Mouse (Mus musculus) forebrain, postnatal 0 days (tissue): ENCODE measurements around the gene Tbc1d30. TPM values are rescaled to one million over a fixed set of nuclear protein-coding genes. Genes with fewer than 3 reads are reported as not detected.

Experiments used
- ATAC-seq: fragments of 200-750 bp; cut with Nextera tagmentation; 2 replicates; pipeline ENCODE4 v1.8.0; 2017; ENCODE audit warnings: mild to moderate bottlenecking, moderate library complexity
- DNase-seq: peaks from one replicate; pipeline ENCODE4 v3.0.0-alpha.2; 2015
- H3K27ac ChIP-seq: fragments of 300-500 bp; sonication (generic); 2 replicates; pipeline ENCODE4 v1.5.1; 2014; ENCODE audit warnings: low read depth, mild to moderate bottlenecking, antibody characterized with exemption, low read length, moderate library complexity, mixed read lengths
- H3K27me3 ChIP-seq: fragments of 300-500 bp; sonication (generic); 2 replicates; pipeline ENCODE4 v1.6.1; 2014; ENCODE audit warnings: mild to moderate bottlenecking, low read length, mixed read lengths; ENCODE audit not compliant: insufficient read depth
- H3K36me3 ChIP-seq: fragments of 300-500 bp; sonication (generic); 2 replicates; pipeline ENCODE4 v1.6.1; 2014; ENCODE audit warnings: mild to moderate bottlenecking, moderate library complexity; ENCODE audit not compliant: insufficient read depth
- H3K4me1 ChIP-seq: fragments of 300-500 bp; sonication (generic); 2 replicates; pipeline ENCODE4 v1.6.1; 2014; ENCODE audit warnings: antibody characterized with exemption; ENCODE audit not compliant: insufficient read depth
- H3K4me2 ChIP-seq: fragments of 300-500 bp; sonication (generic); 2 replicates; pipeline ENCODE4 v1.6.1; 2014; ENCODE audit warnings: low read depth, mild to moderate bottlenecking, moderate library complexity
- H3K4me3 ChIP-seq: fragments of 300-500 bp; sonication (generic); 2 replicates; pipeline ENCODE4 v1.5.1; 2014; ENCODE audit warnings: low read depth, low read length, mixed read lengths
- H3K9ac ChIP-seq: fragments of 300-500 bp; sonication (generic); 2 replicates; pipeline ENCODE4 v1.6.1; 2014; ENCODE audit warnings: mild to moderate bottlenecking
- H3K9me3 ChIP-seq: fragments of 300-500 bp; sonication (generic); 2 replicates; pipeline ENCODE4 v1.6.1; 2016; ENCODE audit warnings: low read length
- CTCF ChIP-seq: sonication (generic); IDR thresholded peaks from 2 replicates; pipeline ENCODE4 v1.5.1; 2016; ENCODE audit warnings: antibody characterized with exemption, control low read depth, low read depth
- WGBS: fragments of 180-500 bp; shearing (Covaris S2); extraction: QIAGEN DNeasy Blood & Tissue Kit; methylation state at CpG from one replicate; pipeline ENCODE4 v1.1.7; 2014; 5-methylcytosine and 5-hydroxymethylcytosine counted together
- polyA plus RNA-seq: library from polyadenylated mRNA; unstranded; fragments of >200 nt; fragmentation: Nextera tagmentation; extraction: Ambion mirVana; gene quantifications from 2 replicates; pipeline ENCODE4 v1.2.1, GENCODE M21; 2015
- total RNA-seq: library from RNA; depleted of rRNA; stranded (reverse); fragments of >200 nt; gene quantifications from 2 replicates; pipeline ENCODE4 v1.2.3, GENCODE M21; 2014; rRNA removed

Tbc1d30 gene
- total and polyA plus RNA-seq, 2 experiments from 2014 or later, result 7.5 to 36.0 TPM

GRCm38 (mm10) chr10:121227988-121228409 is 123.1 kb downstream of the Tbc1d30 start:
- DNase-seq, result no peak
- Histone ChIP-seq H3K27me3 (no peaks in the 10 kb centered on the region), H3K9ac (no peak overlapping the region), H3K27ac (no peak overlapping the region), H3K4me2 (no peak overlapping the region), H3K36me3 (no peaks in the 10 kb centered on the region), H3K4me3 (no peak overlapping the region), H3K4me1 (no peaks in the 10 kb centered on the region), H3K9me3 (no peaks in the 10 kb centered on the region)
- no peak for ATAC-seq
- 62% methylated on average over 16 of the region's 16 CpGs for WGBS
- TF ChIP-seq CTCF, result no peak

- 91% methylated on average over 5 of the region's 5 CpGs for WGBS
Measured at GRCm38 (mm10) chr10:121227403-121227802, 123.7 kb downstream of the Tbc1d30 start.

GRCm38 (mm10) chr10:121225636-121226035 is 125.4 kb downstream of the Tbc1d30 start:
- Histone ChIP-seq H3K4me3 (no peak overlapping the region), H3K36me3 (no peaks in the 10 kb centered on the region), H3K27me3 (no peaks in the 10 kb centered on the region), H3K4me2 (no peak overlapping the region), H3K27ac (no peak overlapping the region), H3K9ac (no peak overlapping the region), H3K9me3 (0 out of 2 replicates have a peak, but pooled peaks cover 2% of the 10 kb centered on the region), H3K4me1 (no peaks in the 10 kb centered on the region)
- ATAC-seq (no peak), DNase-seq (no peak)
- peak; percentile 43 for TF ChIP-seq CTCF
- 72% methylated on average over 6 of the region's 6 CpGs for WGBS

More at GRCm38 (mm10) chr10:121227403-121227802, 123.7 kb downstream of the Tbc1d30 start:
- no peaks in the 10 kb centered on the region for H3K27me3 ChIP-seq
- TF ChIP-seq CTCF, result no peak
- H3K4me1 ChIP-seq, result no peaks in the 10 kb centered on the region
- ATAC-seq, result no peak
- DNase-seq, result no peak
- H3K9me3 ChIP-seq, result no peaks in the 10 kb centered on the region
- H3K4me2 ChIP-seq, result no peak overlapping the region
- H3K27ac ChIP-seq, result no peak overlapping the region
- H3K9ac ChIP-seq, result no peak overlapping the region
- no peak overlapping the region for H3K4me3 ChIP-seq
- no peaks in the 10 kb centered on the region for H3K36me3 ChIP-seq

- Histone ChIP-seq H3K4me1 (no peaks in the 10 kb centered on the region), H3K4me3 (no peak overlapping the region), H3K4me2 (no peak overlapping the region), H3K27ac (no peak overlapping the region), H3K9ac (no peak overlapping the region), H3K27me3 (no peaks in the 10 kb centered on the region), H3K9me3 (0 out of 2 replicates have a peak, but pooled peaks cover 5% of the 10 kb centered on the region), H3K36me3 (no peaks in the 10 kb centered on the region)
- 80% methylated on average over 4 of the region's 4 CpGs for WGBS
- DNase-seq (no peak), ATAC-seq (no peak)
- no peak for TF ChIP-seq CTCF
Measured at GRCm38 (mm10) chr10:121222881-121223280, 128.2 kb downstream of the Tbc1d30 start.

GRCm38 (mm10) chr10:121218616-121219015 is 132.5 kb downstream of the Tbc1d30 start:
- ATAC-seq (no peak), DNase-seq (no peak)
- Histone ChIP-seq H3K4me2 (no peak overlapping the region), H3K36me3 (no peaks in the 10 kb centered on the region), H3K27me3 (no peaks in the 10 kb centered on the region), H3K4me3 (no peak overlapping the region), H3K9ac (no peak overlapping the region), H3K27ac (no peak overlapping the region), H3K9me3 (0 out of 2 replicates have a peak, but pooled peaks cover 5% of the 10 kb centered on the region), H3K4me1 (no peaks in the 10 kb centered on the region)
- 94% methylated on average over 7 of the region's 7 CpGs for WGBS
- TF ChIP-seq CTCF, result no peak

GRCm38 (mm10) chr10:121216804-121217203 is 134.3 kb downstream of the Tbc1d30 start:
- H3K4me2 ChIP-seq, result no peak overlapping the region
- H3K27me3 ChIP-seq, result no peaks in the 10 kb centered on the region
- H3K4me3 ChIP-seq, result no peak overlapping the region
- H3K27ac ChIP-seq, result no peak overlapping the region
- ATAC-seq, result no peak
- no peaks in the 10 kb centered on the region for H3K4me1 ChIP-seq
- no peak for TF ChIP-seq CTCF
- WGBS, result 98% methylated on average over 3 of the region's 3 CpGs
- H3K9me3 ChIP-seq, result 0 out of 2 replicates have a peak, but pooled peaks cover 5% of the 10 kb centered on the region
- no peaks in the 10 kb centered on the region for H3K36me3 ChIP-seq
- no peak for DNase-seq
- no peak overlapping the region for H3K9ac ChIP-seq

Other genes with a start within 250 kb of the Tbc1d30 start
- 44.7 and 67.8 TPM in 2 replicates for gene Gns, start 13.8 kb upstream of the Tbc1d30 start, total RNA-seq
- 31.4 and 40.4 TPM in 2 replicates for gene Gns, start 13.8 kb upstream of the Tbc1d30 start, polyA plus RNA-seq
- gene Rassf3, start 125.1 kb upstream of the Tbc1d30 start, total RNA-seq, result 5.0 and 5.9 TPM in 2 replicates
- gene Rassf3, start 125.1 kb upstream of the Tbc1d30 start, polyA plus RNA-seq, result 3.2 and 3.5 TPM in 2 replicates
- 30.9 and 34.2 TPM in 2 replicates for gene Tbk1, start 235.5 kb upstream of the Tbc1d30 start, total RNA-seq
- gene Tbk1, start 235.5 kb upstream of the Tbc1d30 start, polyA plus RNA-seq, result 17.5 and 23.7 TPM in 2 replicates